Mouse (Mus musculus): ENCODE data around the gene Ing5. TPM values are rescaled to one million over a fixed set of nuclear protein-coding genes. Genes with fewer than 3 reads are reported as not detected.
"Not testable (repeated sequence)": the region's sequence is repeated elsewhere in the genome, so short reads cannot be mapped to it uniquely, and the experiment has no call there.

Ing5 gene
- polyA plus RNA-seq (2014; fragmentation: Nextera tagmentation; extraction: Ambion mirVana): 22.9 and 24.9 TPM in 2 replicates

GRCm38 (mm10) chr1:93803556-93804507 is at the start of gene Ing5:
Ing5 (plus strand) TSS chr1:93803965.
- Histone ChIP-seq H3K27me3 (ENCODE audit: control insufficient read depth, insufficient read depth, low read length) (no peaks in the 10 kb centered on the region), H3K4me2 (ENCODE audit: low read depth, low read length, severe bottlenecking) (peak within 1 kb of the TSS; percentile 65), H3K9ac (ENCODE audit: low read length) (peak within 1 kb of the TSS; percentile 86), H3K4me1 (replicated peaks; ENCODE audit: control insufficient read depth, insufficient read depth, low read length) (peaks cover 12% of the 10 kb centered on the region), H3K36me3 (ENCODE audit: control insufficient read depth, insufficient read depth, low read length) (peaks cover 5% of the 10 kb centered on the region), H3K9me3 (ENCODE audit: control insufficient read depth, low read length) (no peaks in the 10 kb centered on the region), H3K4me3 (ENCODE audit: low read depth, low read length) (peak within 1 kb of the TSS; percentile 74), H3K27ac (ENCODE audit: low read depth, low read length) (peak within 1 kb of the TSS; percentile 94)
- DNase-seq (ENCODE audit: low spot score) (peak; percentile 100), ATAC-seq (replicated peaks; ENCODE audit: low FRiP score) (peak; percentile 92)
- under 1% methylated on average over 73 of the region's 94 CpGs for whole genome bisulfite sequencing

GRCm38 (mm10) chr1:93754573-93755290 is 49.0 kb upstream of the Ing5 start, which contains the start of gene Thap4:
Thap4 (minus strand) TSS chr1:93754864.
- ATAC-seq (replicated peaks; ENCODE audit: low FRiP score): peak; percentile 92
- peak; percentile 92 for DNase-seq (ENCODE audit: low spot score)
- peak within 1 kb of the TSS; percentile 95 for H3K4me3 ChIP-seq (ENCODE audit: low read depth, low read length)
- peak within 1 kb of the TSS; percentile 78 for H3K27ac ChIP-seq (ENCODE audit: low read depth, low read length)
- H3K9me3 ChIP-seq (ENCODE audit: control insufficient read depth, low read length): no peaks in the 10 kb centered on the region
- no peaks in the 10 kb centered on the region for H3K27me3 ChIP-seq (ENCODE audit: control insufficient read depth, insufficient read depth, low read length)
- H3K4me2 ChIP-seq (ENCODE audit: low read depth, low read length, severe bottlenecking): peak within 1 kb of the TSS; percentile 92
- peaks cover 7% of the 10 kb centered on the region; the same call in 1 of the 2 replicates for H3K4me1 ChIP-seq (replicated peaks; ENCODE audit: control insufficient read depth, insufficient read depth, low read length)
- H3K9ac ChIP-seq (ENCODE audit: low read length): peak within 1 kb of the TSS; percentile 87
- WGBS: under 1% methylated on average over 107 of the region's 121 CpGs
- peaks cover 2% of the 10 kb centered on the region; the same call in 1 of the 2 replicates for H3K36me3 ChIP-seq (ENCODE audit: control insufficient read depth, insufficient read depth, low read length)

GRCm38 (mm10) chr1:93755291-93755610 is 48.5 kb upstream of the Ing5 start:
- Histone ChIP-seq H3K9ac (ENCODE audit: low read length) (peak overlapping the region; percentile 87), H3K27ac (ENCODE audit: low read depth, low read length) (peak overlapping the region; percentile 78), H3K36me3 (ENCODE audit: control insufficient read depth, insufficient read depth, low read length) (no peaks in the 10 kb centered on the region), H3K4me2 (ENCODE audit: low read depth, low read length, severe bottlenecking) (peak overlapping the region; percentile 92), H3K27me3 (ENCODE audit: control insufficient read depth, insufficient read depth, low read length) (no peaks in the 10 kb centered on the region), H3K4me3 (ENCODE audit: low read depth, low read length) (peak overlapping the region; percentile 95), H3K4me1 (replicated peaks; ENCODE audit: control insufficient read depth, insufficient read depth, low read length) (peaks cover 7% of the 10 kb centered on the region; the same call in 1 of the 2 replicates), H3K9me3 (ENCODE audit: control insufficient read depth, low read length) (no peaks in the 10 kb centered on the region)
- ATAC-seq (replicated peaks; ENCODE audit: low FRiP score) (no peak), DNase-seq (ENCODE audit: low spot score) (no peak)
- WGBS: 1% methylated on average over 13 of the region's 13 CpGs

- Histone ChIP-seq H3K4me3 (ENCODE audit: low read depth, low read length) (peak overlapping the region; percentile 95), H3K9ac (ENCODE audit: low read length) (peak overlapping the region; percentile 87), H3K4me2 (ENCODE audit: low read depth, low read length, severe bottlenecking) (peak overlapping the region; percentile 92), H3K9me3 (ENCODE audit: control insufficient read depth, low read length) (no peaks in the 10 kb centered on the region), H3K4me1 (replicated peaks; ENCODE audit: control insufficient read depth, insufficient read depth, low read length) (peaks cover 7% of the 10 kb centered on the region; the same call in 1 of the 2 replicates), H3K36me3 (ENCODE audit: control insufficient read depth, insufficient read depth, low read length) (no peaks in the 10 kb centered on the region), H3K27me3 (ENCODE audit: control insufficient read depth, insufficient read depth, low read length) (no peaks in the 10 kb centered on the region), H3K27ac (ENCODE audit: low read depth, low read length) (no peak overlapping the region)
- DNase-seq (ENCODE audit: low spot score) (no peak), ATAC-seq (replicated peaks; ENCODE audit: low FRiP score) (no peak)
- WGBS: 38% methylated on average over 7 of the region's 7 CpGs
Measured at GRCm38 (mm10) chr1:93755618-93756017, 48.1 kb upstream of the Ing5 start.

- peaks cover 7% of the 10 kb centered on the region; the same call in 1 of the 2 replicates for H3K4me1 ChIP-seq (replicated peaks; ENCODE audit: control insufficient read depth, insufficient read depth, low read length)
- DNase-seq (ENCODE audit: low spot score): no peak
- no peaks in the 10 kb centered on the region for H3K36me3 ChIP-seq (ENCODE audit: control insufficient read depth, insufficient read depth, low read length)
- H3K4me2 ChIP-seq (ENCODE audit: low read depth, low read length, severe bottlenecking): 0 out of 2 replicates have a peak overlapping the region, but pooled peaks have one; percentile 92
- no peak overlapping the region for H3K27ac ChIP-seq (ENCODE audit: low read depth, low read length)
- H3K4me3 ChIP-seq (ENCODE audit: low read depth, low read length): no peak overlapping the region
- no peak for ATAC-seq (replicated peaks; ENCODE audit: low FRiP score)
- H3K27me3 ChIP-seq (ENCODE audit: control insufficient read depth, insufficient read depth, low read length): no peaks in the 10 kb centered on the region
- H3K9ac ChIP-seq (ENCODE audit: low read length): no peak overlapping the region
- H3K9me3 ChIP-seq (ENCODE audit: control insufficient read depth, low read length): no peaks in the 10 kb centered on the region
Measured at GRCm38 (mm10) chr1:93756154-93756553, 47.6 kb upstream of the Ing5 start.

- H3K4me2 ChIP-seq (ENCODE audit: low read depth, low read length, severe bottlenecking): no peak overlapping the region
- 91% methylated on average over 1 of the region's 1 CpGs for WGBS
- no peaks in the 10 kb centered on the region for H3K36me3 ChIP-seq (ENCODE audit: control insufficient read depth, insufficient read depth, low read length)
- no peaks in the 10 kb centered on the region for H3K9me3 ChIP-seq (ENCODE audit: control insufficient read depth, low read length)
- DNase-seq (ENCODE audit: low spot score) (no peak), ATAC-seq (replicated peaks; ENCODE audit: low FRiP score) (no peak)
- no peak overlapping the region for H3K4me3 ChIP-seq (ENCODE audit: low read depth, low read length)
- no peaks in the 10 kb centered on the region for H3K27me3 ChIP-seq (ENCODE audit: control insufficient read depth, insufficient read depth, low read length)
- H3K27ac ChIP-seq (ENCODE audit: low read depth, low read length): no peak overlapping the region
- no peak overlapping the region for H3K9ac ChIP-seq (ENCODE audit: low read length)
- peaks cover 5% of the 10 kb centered on the region; the same call in 1 of the 2 replicates for H3K4me1 ChIP-seq (replicated peaks; ENCODE audit: control insufficient read depth, insufficient read depth, low read length)
Measured at GRCm38 (mm10) chr1:93760076-93760475, 43.7 kb upstream of the Ing5 start.

- H3K9ac ChIP-seq (ENCODE audit: low read length); H3K4me1 ChIP-seq (replicated peaks; ENCODE audit: control insufficient read depth, insufficient read depth, low read length); H3K27me3 ChIP-seq (ENCODE audit: control insufficient read depth, insufficient read depth, low read length); ATAC-seq (replicated peaks; ENCODE audit: low FRiP score); H3K4me3 ChIP-seq (ENCODE audit: low read depth, low read length); DNase-seq (ENCODE audit: low spot score); H3K36me3 ChIP-seq (ENCODE audit: control insufficient read depth, insufficient read depth, low read length); H3K4me2 ChIP-seq (ENCODE audit: low read depth, low read length, severe bottlenecking); H3K9me3 ChIP-seq (ENCODE audit: control insufficient read depth, low read length); H3K27ac ChIP-seq (ENCODE audit: low read depth, low read length): not testable (repeated sequence)
- WGBS: 87% methylated on average over 3 of the region's 3 CpGs
Measured at GRCm38 (mm10) chr1:93763531-93763930, 40.2 kb upstream of the Ing5 start.

GRCm38 (mm10) chr1:93764871-93765591 is 38.7 kb upstream of the Ing5 start:
- 95% methylated on average over 9 of the region's 9 CpGs for WGBS
- Histone ChIP-seq H3K27me3 (ENCODE audit: control insufficient read depth, insufficient read depth, low read length) (no peaks in the 10 kb centered on the region), H3K4me3 (ENCODE audit: low read depth, low read length) (no peak overlapping the region), H3K27ac (ENCODE audit: low read depth, low read length) (no peak overlapping the region), H3K4me1 (replicated peaks; ENCODE audit: control insufficient read depth, insufficient read depth, low read length) (no peaks in the 10 kb centered on the region), H3K36me3 (ENCODE audit: control insufficient read depth, insufficient read depth, low read length) (no peaks in the 10 kb centered on the region), H3K4me2 (ENCODE audit: low read depth, low read length, severe bottlenecking) (no peak overlapping the region), H3K9ac (ENCODE audit: low read length) (no peak overlapping the region), H3K9me3 (ENCODE audit: control insufficient read depth, low read length) (no peaks in the 10 kb centered on the region)
- ATAC-seq (replicated peaks; ENCODE audit: low FRiP score) (no peak), DNase-seq (ENCODE audit: low spot score) (no peak)

Measured in forebrain, embryonic 11.5 days (tissue).